In genomic region chr8:108363856-108364255, GRCm38 (mm10) we compare ENCODE assay signal across 31 mouse cellular contexts.
DNase-seq lines count a peak whose midpoint lies in the region; ATAC-seq lines count a peak whose summit lies in the region.
"Had no signal": no experiment of that assay in that cellular context is flagged by ENCODE, and none has a peak within 500 bp of the region (broad histone marks: within the 10 kb centered on the region; RNA-seq: fewer than 3 reads in every experiment).

No protein-coding gene starts in this region.

- peaks cover 11% of the 10 kb centered on the region; the same call in 1 of the 2 replicates for H3K4me1 ChIP-seq in kidney, embryonic 14.5 days (ENCODE audit: control insufficient read depth, insufficient read depth, low read length)
- peaks cover 22% of the 10 kb centered on the region for H3K4me1 ChIP-seq in neural tube, embryonic 11.5 days (ENCODE audit: control insufficient read depth, insufficient read depth, low read length)
- no peaks in the 10 kb centered on the region; the same call in none of the 2 replicates for H3K4me1 ChIP-seq in neural tube, embryonic 15.5 days
- H3K4me1 ChIP-seq: heart, embryonic 15.5 days; megakaryocyte, embryonic 14.5 days; stomach, embryonic 15.5 days had no signal

- DNase-seq in kidney, adult 18-20 months: no peak
- no peak for DNase-seq in neural tube, embryonic 11.5 days (ENCODE audit: low spot score)
- peak; percentile 39 for DNase-seq in ZHBTc4 (ENCODE audit: low read depth, low spot score)
- DNase-seq in urinary bladder, postnatal 14 days (ENCODE audit: low spot score): no peak
- DNase-seq: adrenal gland, postnatal 25 days; B cell, adult 2 months; cerebellum, adult 11-12 months; cerebellum, postnatal 14 days; gastrocnemius, postnatal 10 days; kidney, adult 11 months; kidney, postnatal 10 days; layer of hippocampus, adult 9-11 months; lung, adult 18-20 months; lung, postnatal 4 days; right cerebral cortex, postnatal 25 days; thymus, adult 2 months; thymus, postnatal 4 days had no signal

- no peaks in the 10 kb centered on the region for H3K36me3 ChIP-seq in kidney, embryonic 14.5 days (ENCODE audit: control insufficient read depth, insufficient read depth, low read length)
- no peaks in the 10 kb centered on the region for H3K36me3 ChIP-seq in neural tube, embryonic 11.5 days (ENCODE audit: control insufficient read depth, insufficient read depth, low read length)
- no peaks in the 10 kb centered on the region for H3K36me3 ChIP-seq in neural tube, embryonic 15.5 days
- H3K36me3 ChIP-seq: forebrain, embryonic 12.5 days; G1E; heart, embryonic 10.5 days; heart, embryonic 15.5 days; hindbrain, embryonic 15.5 days; midbrain, embryonic 13.5 days; stomach, embryonic 15.5 days had no signal

- H3K4me2 ChIP-seq in kidney, embryonic 14.5 days (replicated peaks; ENCODE audit: low read depth, low read length): no peak overlapping the region
- H3K4me2 ChIP-seq in neural tube, embryonic 11.5 days (ENCODE audit: low read depth): no peak overlapping the region
- no peak overlapping the region for H3K4me2 ChIP-seq in neural tube, embryonic 15.5 days
- H3K4me2 ChIP-seq: forebrain, embryonic 12.5 days; heart, embryonic 15.5 days; hindbrain, embryonic 15.5 days; midbrain, embryonic 13.5 days; stomach, embryonic 15.5 days had no signal

- no peak overlapping the region for H3K9ac ChIP-seq in kidney, embryonic 14.5 days (ENCODE audit: low read depth, low read length)
- H3K9ac ChIP-seq in neural tube, embryonic 11.5 days (ENCODE audit: low read length): no peak overlapping the region
- H3K9ac ChIP-seq in neural tube, embryonic 15.5 days (replicated peaks): no peak overlapping the region
- H3K9ac ChIP-seq: forebrain, embryonic 12.5 days; heart, embryonic 15.5 days; hindbrain, embryonic 15.5 days; midbrain, embryonic 13.5 days; stomach, embryonic 15.5 days had no signal

- no peaks in the 10 kb centered on the region for H3K27me3 ChIP-seq in kidney, embryonic 14.5 days (ENCODE audit: control insufficient read depth, insufficient read depth, low read length)
- no peaks in the 10 kb centered on the region for H3K27me3 ChIP-seq in neural tube, embryonic 11.5 days (ENCODE audit: control insufficient read depth, insufficient read depth, low read length)
- 0 out of 2 replicates have a peak, but pooled peaks cover 2% of the 10 kb centered on the region for H3K27me3 ChIP-seq in neural tube, embryonic 15.5 days (replicated peaks)
- H3K27me3 ChIP-seq: heart, embryonic 15.5 days; hindbrain, embryonic 15.5 days; megakaryocyte, embryonic 14.5 days; midbrain, embryonic 13.5 days; Patski; stomach, embryonic 15.5 days had no signal

- 61% methylated on average over 8 of the region's 8 CpGs for WGBS in kidney, embryonic 14.5 days
- 57% methylated on average over 8 of the region's 8 CpGs for WGBS in neural tube, embryonic 11.5 days
- 64% methylated on average over 8 of the region's 8 CpGs for WGBS in neural tube, embryonic 15.5 days

- 0 out of 2 replicates have a peak, but pooled peaks have one; percentile 12 for ATAC-seq in kidney, embryonic 14.5 days (ENCODE audit: low FRiP score, low TSS enrichment)
- ATAC-seq in neural tube, embryonic 11.5 days (ENCODE audit: insufficient read depth, low FRiP score, low TSS enrichment): no peak
- no peak for ATAC-seq in neural tube, embryonic 15.5 days (ENCODE audit: low FRiP score)
- ATAC-seq: inflammation-experienced regulatory T-cells, adult 6 months; lung, postnatal 0 days; midbrain, embryonic 13.5 days; Patski had no signal

- H3K27ac ChIP-seq in kidney, embryonic 14.5 days (ENCODE audit: low read depth, low read length): no peak overlapping the region
- 0 out of 2 replicates have a peak overlapping the region, but pooled peaks have one; percentile 67 for H3K27ac ChIP-seq in neural tube, embryonic 11.5 days (ENCODE audit: low read depth, low read length)
- no peak overlapping the region for H3K27ac ChIP-seq in neural tube, embryonic 15.5 days (replicated peaks)
- H3K27ac ChIP-seq: forebrain, embryonic 12.5 days; heart, embryonic 10.5 days; heart, embryonic 15.5 days; hindbrain, embryonic 15.5 days; stomach, embryonic 15.5 days had no signal

- no peaks in the 10 kb centered on the region for H3K9me3 ChIP-seq in kidney, embryonic 14.5 days (ENCODE audit: control insufficient read depth, low read length)
- no peaks in the 10 kb centered on the region for H3K9me3 ChIP-seq in neural tube, embryonic 11.5 days (ENCODE audit: control insufficient read depth, low read length)
- H3K9me3 ChIP-seq in neural tube, embryonic 15.5 days (replicated peaks): no peaks in the 10 kb centered on the region
- H3K9me3 ChIP-seq: forebrain, embryonic 12.5 days; heart, embryonic 10.5 days; heart, embryonic 15.5 days; hindbrain, embryonic 15.5 days; midbrain, embryonic 13.5 days; stomach, embryonic 15.5 days had no signal

- no peak overlapping the region for H3K4me3 ChIP-seq in kidney, embryonic 14.5 days (ENCODE audit: low read length)
- H3K4me3 ChIP-seq in neural tube, embryonic 11.5 days (ENCODE audit: low read depth, low read length): no peak overlapping the region
- H3K4me3 ChIP-seq in neural tube, embryonic 15.5 days (replicated peaks): no peak overlapping the region
- H3K4me3 ChIP-seq: erythroblast, embryonic 14.5 days; forebrain, embryonic 12.5 days; heart, embryonic 10.5 days; heart, embryonic 15.5 days; hindbrain, embryonic 15.5 days; megakaryocyte, embryonic 14.5 days; midbrain, embryonic 13.5 days; stomach, embryonic 15.5 days had no signal
